Mouse (Mus musculus) kidney, adult 9 months (tissue): ENCODE results near the gene Gnb2.

Experiments used
- DNase-seq: peaks from one replicate; pipeline ENCODE4 v3.0.0; 2022

Gene Gnb2

GRCm38 (mm10) chr5:137539291-137539801 lies 6.0 kb upstream of the Gnb2 start:
- no peak for DNase-seq

- no peak for DNase-seq
These were observed 4.2 kb upstream of the Gnb2 start for GRCm38 (mm10) chr5:137537461-137537860.

- DNase-seq = no peak
These were observed 2.0 kb upstream of the Gnb2 start for GRCm38 (mm10) chr5:137535318-137535717.

- DNase-seq = no peak
These were observed 1.5 kb upstream of the Gnb2 start for GRCm38 (mm10) chr5:137534762-137535161.

GRCm38 (mm10) chr5:137532808-137533116 lies 548 bp downstream of the Gnb2 start:
- DNase-seq = no peak

- DNase-seq = no peak
These were observed 1.0 kb downstream of the Gnb2 start for GRCm38 (mm10) chr5:137532131-137532807.

- DNase-seq = no peak
These were observed 1.7 kb downstream of the Gnb2 start for GRCm38 (mm10) chr5:137531414-137532130.

- peak; percentile 67 for DNase-seq
These were observed 2.5 kb downstream of the Gnb2 start for GRCm38 (mm10) chr5:137530588-137531413.

- no peak for DNase-seq
These were observed 3.2 kb downstream of the Gnb2 start for GRCm38 (mm10) chr5:137530075-137530474.

GRCm38 (mm10) chr5:137529221-137529995 lies 3.9 kb downstream of the Gnb2 start:
- no peak for DNase-seq

- no peak for DNase-seq
These were observed 4.9 kb downstream of the Gnb2 start for GRCm38 (mm10) chr5:137528247-137528968.

- DNase-seq = no peak
These were observed 5.9 kb downstream of the Gnb2 start for GRCm38 (mm10) chr5:137527413-137527812.

GRCm38 (mm10) chr5:137526192-137526936 lies 6.9 kb downstream of the Gnb2 start:
- DNase-seq = peak; percentile 56

GRCm38 (mm10) chr5:137525511-137525910 lies 7.8 kb downstream of the Gnb2 start:
- DNase-seq = no peak

- DNase-seq = no peak
These were observed 8.6 kb downstream of the Gnb2 start for GRCm38 (mm10) chr5:137524671-137525070.

GRCm38 (mm10) chr5:137524251-137524515 lies 9.1 kb downstream of the Gnb2 start:
- DNase-seq = no peak

GRCm38 (mm10) chr5:137523396-137524250 lies 9.7 kb downstream of the Gnb2 start:
- no peak for DNase-seq

- DNase-seq = no peak
These were observed 10.6 kb downstream of the Gnb2 start for GRCm38 (mm10) chr5:137522711-137523110.

- no peak for DNase-seq
These were observed 11.4 kb downstream of the Gnb2 start for GRCm38 (mm10) chr5:137521861-137522260.

- DNase-seq = no peak
These were observed 13.4 kb downstream of the Gnb2 start for GRCm38 (mm10) chr5:137519691-137520550.
